Mouse (Mus musculus) intestine, embryonic 15.5 days (tissue): ENCODE measurements at regions not wholly inside any gene's neighbourhood (a gene's known extent, or its start where the extent isn't known, plus 50 kb on each side); places are given as distances from the start of the nearest gene placed in this dataset.

Experiments used
- ATAC-seq: fragments of 200-750 bp; cut with Nextera tagmentation; 2 replicates; pipeline ENCODE4 v1.8.0; 2017; ENCODE audit warnings: moderate TSS enrichment, moderate library complexity
- H3K27ac ChIP-seq: fragments of 300-500 bp; sonication (generic); 2 replicates; pipeline ENCODE4 v1.5.1; 2015; ENCODE audit warnings: mild to moderate bottlenecking, inconsistent platforms
- H3K27me3 ChIP-seq: fragments of 300-500 bp; sonication (generic); replicated peaks from 2 replicates; pipeline ENCODE4 v1.6.1; 2015; ENCODE audit warnings: inconsistent platforms
- H3K36me3 ChIP-seq: fragments of 300-500 bp; sonication (generic); 2 replicates; pipeline ENCODE4 v1.6.1; 2015; ENCODE audit warnings: inconsistent platforms
- H3K4me1 ChIP-seq: fragments of 300-500 bp; sonication (generic); replicated peaks from 2 replicates; pipeline ENCODE4 v1.6.1; 2015; ENCODE audit warnings: inconsistent platforms
- H3K4me2 ChIP-seq: fragments of 300-500 bp; sonication (generic); replicated peaks from 2 replicates; pipeline ENCODE4 v1.6.1; 2015; ENCODE audit warnings: mild to moderate bottlenecking, inconsistent platforms
- H3K4me3 ChIP-seq: fragments of 300-500 bp; sonication (generic); replicated peaks from 2 replicates; pipeline ENCODE4 v1.5.1; 2015; ENCODE audit warnings: inconsistent platforms
- H3K9ac ChIP-seq: fragments of 300-500 bp; sonication (generic); 2 replicates; pipeline ENCODE4 v1.6.1; 2015; ENCODE audit warnings: inconsistent platforms
- H3K9me3 ChIP-seq: fragments of 300-500 bp; sonication (generic); 2 replicates; pipeline ENCODE4 v1.6.1; 2016; ENCODE audit warnings: inconsistent platforms
- WGBS: fragments of 180-500 bp; shearing (Covaris S2); methylation state at CpG from one replicate; pipeline ENCODE4 v1.1.7; 2015; 5-methylcytosine and 5-hydroxymethylcytosine counted together

GRCm38 (mm10) chr6:135433753-135434152, 71.4 kb downstream of the Emp1 start:
- Histone ChIP-seq H3K4me2 (no peak overlapping the region), H3K9ac (no peak overlapping the region), H3K4me1 (no peaks in the 10 kb centered on the region), H3K36me3 (no peaks in the 10 kb centered on the region), H3K27ac (no peak overlapping the region), H3K9me3 (no peaks in the 10 kb centered on the region), H3K4me3 (no peak overlapping the region), H3K27me3 (no peaks in the 10 kb centered on the region)
- WGBS, result 63% methylated on average over 7 of the region's 7 CpGs
- ATAC-seq, result no peak

GRCm38 (mm10) chr6:135436315-135436714, 74.0 kb downstream of the Emp1 start:
- Histone ChIP-seq H3K9me3 (no peaks in the 10 kb centered on the region), H3K27ac (no peak overlapping the region), H3K4me1 (no peaks in the 10 kb centered on the region), H3K9ac (no peak overlapping the region), H3K27me3 (no peaks in the 10 kb centered on the region), H3K4me3 (no peak overlapping the region), H3K4me2 (no peak overlapping the region), H3K36me3 (no peaks in the 10 kb centered on the region)
- 74% methylated on average over 4 of the region's 4 CpGs for WGBS
- no peak for ATAC-seq

GRCm38 (mm10) chr6:135438271-135438670, 75.9 kb downstream of the Emp1 start:
- H3K27ac ChIP-seq, result no peak overlapping the region
- H3K9me3 ChIP-seq, result no peaks in the 10 kb centered on the region
- WGBS, result 96% methylated on average over 3 of the region's 3 CpGs
- H3K4me2 ChIP-seq, result no peak overlapping the region
- no peaks in the 10 kb centered on the region for H3K4me1 ChIP-seq
- no peak for ATAC-seq
- H3K36me3 ChIP-seq, result no peaks in the 10 kb centered on the region
- H3K4me3 ChIP-seq, result no peak overlapping the region
- no peaks in the 10 kb centered on the region for H3K27me3 ChIP-seq
- no peak overlapping the region for H3K9ac ChIP-seq

GRCm38 (mm10) chr6:135441126-135441871, 79.0 kb downstream of the Emp1 start:
- ATAC-seq, result no peak

DNA sequence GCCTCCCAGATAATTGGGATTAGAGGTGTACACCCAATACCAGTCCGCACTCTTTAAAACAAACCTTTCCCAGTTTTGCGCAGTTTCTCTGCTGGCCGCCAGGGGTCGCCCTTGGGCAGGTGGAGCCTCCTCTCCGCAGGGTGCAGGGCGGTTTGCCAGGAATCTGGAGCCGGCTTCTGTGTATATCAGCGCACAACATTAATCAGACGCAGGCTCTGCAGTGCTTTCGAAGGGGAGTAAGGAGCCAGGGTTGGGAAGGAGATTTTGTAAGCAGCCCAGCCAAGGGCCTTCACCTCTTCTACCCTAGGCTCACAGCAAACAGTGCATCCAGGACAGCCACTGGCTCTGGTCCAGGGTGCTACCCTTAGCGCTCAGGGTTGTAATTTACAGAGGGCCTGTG, 82.3 kb downstream of the Emp1 start:
- no peak overlapping the region for H3K4me3 ChIP-seq
- no peaks in the 10 kb centered on the region for H3K36me3 ChIP-seq
- peak overlapping the region; percentile 11 for H3K27ac ChIP-seq
- H3K9ac ChIP-seq, result no peak overlapping the region
- ATAC-seq, result peak; percentile 93
- no peaks in the 10 kb centered on the region for H3K27me3 ChIP-seq
- H3K4me2 ChIP-seq, result peak overlapping the region; percentile 39
- 4% methylated on average over 11 of the region's 11 CpGs for WGBS
- H3K4me1 ChIP-seq, result 0 out of 2 replicates have a peak, but pooled peaks cover 4% of the 10 kb centered on the region
- H3K9me3 ChIP-seq, result no peaks in the 10 kb centered on the region

More at GRCm38 (mm10) chr6:135441126-135441871, 79.0 kb downstream of the Emp1 start:
- Histone ChIP-seq H3K4me2 (no peak overlapping the region), H3K4me1 (0 out of 2 replicates have a peak, but pooled peaks cover 4% of the 10 kb centered on the region), H3K27me3 (no peaks in the 10 kb centered on the region), H3K9me3 (no peaks in the 10 kb centered on the region), H3K9ac (no peak overlapping the region), H3K36me3 (no peaks in the 10 kb centered on the region), H3K27ac (no peak overlapping the region), H3K4me3 (no peak overlapping the region)
- WGBS, result 68% methylated on average over 11 of the region's 11 CpGs

GRCm38 (mm10) chr6:135445070-135445469, 82.7 kb downstream of the Emp1 start:
- Histone ChIP-seq H3K4me1 (0 out of 2 replicates have a peak, but pooled peaks cover 4% of the 10 kb centered on the region), H3K27me3 (no peaks in the 10 kb centered on the region), H3K36me3 (no peaks in the 10 kb centered on the region), H3K4me2 (peak overlapping the region; percentile 39), H3K9ac (no peak overlapping the region), H3K4me3 (no peak overlapping the region), H3K27ac (peak overlapping the region; percentile 11), H3K9me3 (no peaks in the 10 kb centered on the region)
- no peak for ATAC-seq
- WGBS, result 36% methylated on average over 8 of the region's 8 CpGs

DNA sequence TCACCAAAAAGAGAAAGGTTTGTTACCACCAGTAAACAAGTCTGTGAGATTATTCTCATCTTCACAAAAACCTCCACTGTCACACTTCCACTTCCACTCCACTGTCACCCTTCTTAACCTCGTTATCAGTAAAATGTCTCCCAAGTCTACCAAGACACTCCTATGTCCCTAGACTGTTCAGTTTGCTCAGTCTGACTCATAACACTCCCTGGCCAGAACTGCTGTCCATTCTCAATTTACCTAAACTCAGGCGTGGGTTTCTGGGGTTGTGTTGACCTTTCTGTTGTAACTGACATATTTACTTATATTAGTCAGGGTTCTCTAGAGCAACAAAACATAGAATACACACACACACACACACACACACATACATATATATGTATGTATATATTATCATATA, 85.5 kb downstream of the Emp1 start:
- Histone ChIP-seq H3K27ac (no peak overlapping the region), H3K27me3 (no peaks in the 10 kb centered on the region), H3K36me3 (no peaks in the 10 kb centered on the region), H3K4me2 (no peak overlapping the region), H3K4me1 (0 out of 2 replicates have a peak, but pooled peaks cover 4% of the 10 kb centered on the region), H3K4me3 (no peak overlapping the region), H3K9me3 (no peaks in the 10 kb centered on the region), H3K9ac (no peak overlapping the region)
- WGBS, result 60% methylated on average over 2 of the region's 2 CpGs
- no peak for ATAC-seq

- no peaks in the 10 kb centered on the region for H3K36me3 ChIP-seq
- no peaks in the 10 kb centered on the region for H3K9me3 ChIP-seq
- 70% methylated on average over 5 of the region's 5 CpGs for WGBS
Observed at GRCm38 (mm10) chr6:135449228-135449627, 86.9 kb downstream of the Emp1 start.

DNA sequence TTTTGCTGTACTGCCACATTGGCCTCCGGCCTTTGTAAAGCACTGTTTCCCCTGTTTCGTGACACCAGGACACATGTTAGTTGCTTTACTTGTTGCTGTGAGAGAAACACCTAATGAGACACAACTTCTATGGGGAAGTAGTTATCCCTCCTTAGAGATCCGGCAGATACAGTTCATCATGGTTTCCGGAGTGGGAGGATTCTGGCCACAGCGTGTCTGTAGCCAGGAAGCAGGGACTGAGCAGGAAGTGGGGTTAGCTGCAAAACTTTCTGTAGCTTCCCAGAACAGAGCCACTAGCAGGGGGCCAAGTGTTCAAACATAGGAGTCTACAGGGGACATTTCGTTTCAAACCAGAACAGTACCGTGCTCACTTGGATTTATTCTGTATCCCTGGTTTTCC, 88.2 kb downstream of the Emp1 start:
- no peaks in the 10 kb centered on the region for H3K27me3 ChIP-seq
- H3K4me1 ChIP-seq, result no peaks in the 10 kb centered on the region
- no peak overlapping the region for H3K4me3 ChIP-seq
- no peaks in the 10 kb centered on the region for H3K36me3 ChIP-seq
- no peaks in the 10 kb centered on the region for H3K9me3 ChIP-seq
- 74% methylated on average over 7 of the region's 7 CpGs for WGBS
- H3K27ac ChIP-seq, result no peak overlapping the region
- H3K4me2 ChIP-seq, result no peak overlapping the region
- no peak for ATAC-seq
- no peak overlapping the region for H3K9ac ChIP-seq

More at GRCm38 (mm10) chr6:135449228-135449627, 86.9 kb downstream of the Emp1 start:
- H3K9ac ChIP-seq, result no peak overlapping the region
- no peak overlapping the region for H3K4me3 ChIP-seq
- H3K27me3 ChIP-seq, result no peaks in the 10 kb centered on the region
- H3K4me2 ChIP-seq, result no peak overlapping the region
- ATAC-seq, result no peak
- H3K4me1 ChIP-seq, result 0 out of 2 replicates have a peak, but pooled peaks cover 4% of the 10 kb centered on the region
- H3K27ac ChIP-seq, result no peak overlapping the region

DNA sequence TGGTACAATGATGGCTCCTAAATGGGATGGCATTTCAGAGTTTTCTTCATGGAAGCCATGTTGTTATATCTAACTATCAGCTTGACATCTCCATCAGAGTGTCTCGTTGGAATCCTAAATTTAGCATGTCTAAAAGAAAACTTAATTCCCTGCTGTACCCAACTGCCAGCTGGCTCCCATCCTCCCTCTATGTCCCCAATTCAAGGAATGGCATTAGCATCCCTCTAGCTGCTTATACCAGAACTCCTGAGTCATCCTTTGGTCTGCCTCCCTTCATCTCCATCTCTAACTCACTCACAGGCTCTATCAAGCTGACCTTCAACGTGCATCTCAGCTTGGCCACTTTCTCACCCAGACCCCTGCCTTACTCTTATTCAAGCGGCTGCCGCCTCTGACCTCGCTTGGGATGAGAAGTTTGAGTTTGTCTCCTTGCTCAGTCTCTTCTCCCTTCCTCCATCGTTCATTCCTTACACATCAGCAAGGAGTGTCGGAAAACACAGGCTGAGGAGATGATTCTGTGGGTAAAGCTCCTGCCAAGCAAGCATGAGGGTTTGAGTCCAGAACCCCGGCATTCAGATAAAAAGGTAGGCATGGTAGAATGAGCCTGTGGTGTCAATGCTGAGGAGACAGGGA, 88.9 kb downstream of the Emp1 start:
- no peaks in the 10 kb centered on the region for H3K36me3 ChIP-seq
- H3K27ac ChIP-seq, result no peak overlapping the region
- no peak overlapping the region for H3K4me3 ChIP-seq
- no peaks in the 10 kb centered on the region for H3K27me3 ChIP-seq
- ATAC-seq, result no peak
- WGBS, result 93% methylated on average over 8 of the region's 8 CpGs
- no peak overlapping the region for H3K4me2 ChIP-seq
- no peaks in the 10 kb centered on the region for H3K4me1 ChIP-seq
- no peaks in the 10 kb centered on the region for H3K9me3 ChIP-seq
- no peak overlapping the region for H3K9ac ChIP-seq

DNA sequence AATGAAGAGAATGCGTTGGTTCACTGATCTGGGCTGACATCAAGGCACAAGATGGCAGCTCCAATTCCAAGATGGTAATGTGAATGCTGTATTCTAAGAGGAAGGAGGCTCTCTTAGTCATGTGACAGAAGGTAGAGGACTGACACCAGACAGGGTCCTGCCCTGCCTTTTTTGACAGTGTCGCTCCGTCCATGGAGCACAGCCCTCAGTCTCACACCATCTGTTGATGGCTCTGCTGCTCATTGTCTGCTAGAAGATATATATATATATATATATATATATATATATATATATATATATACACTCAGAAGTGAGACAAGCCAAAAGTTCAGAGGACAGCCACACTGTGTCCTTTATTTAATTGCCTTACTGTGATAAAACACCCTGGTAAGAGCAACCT, 90.7 kb downstream of the Emp1 start:
- no peak overlapping the region for H3K4me2 ChIP-seq
- 93% methylated on average over 3 of the region's 3 CpGs for WGBS
- no peaks in the 10 kb centered on the region for H3K27me3 ChIP-seq
- no peak for ATAC-seq
- no peak overlapping the region for H3K4me3 ChIP-seq
- H3K9ac ChIP-seq, result no peak overlapping the region
- H3K27ac ChIP-seq, result no peak overlapping the region
- no peaks in the 10 kb centered on the region for H3K9me3 ChIP-seq
- H3K4me1 ChIP-seq, result no peaks in the 10 kb centered on the region
- H3K36me3 ChIP-seq, result no peaks in the 10 kb centered on the region

DNA sequence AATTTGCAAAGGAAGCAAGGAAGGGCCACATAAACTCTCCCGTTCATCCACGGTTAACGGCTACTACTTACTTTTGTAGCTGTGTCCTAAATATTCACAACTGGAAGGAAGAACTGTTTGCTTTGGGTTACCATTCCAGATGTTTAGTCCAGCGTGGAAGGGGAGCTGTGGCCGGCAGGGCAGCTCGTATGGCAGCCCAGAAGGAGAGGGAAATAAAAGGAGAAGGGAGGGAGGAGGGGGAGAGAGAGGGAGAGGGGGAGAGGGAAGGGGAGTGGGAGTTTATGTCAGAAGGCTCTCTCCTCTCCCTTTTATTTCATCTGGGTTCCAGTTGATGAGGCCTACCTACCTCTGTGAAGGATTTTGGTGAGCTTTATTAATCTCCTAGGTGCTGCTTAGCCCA, 110.2 kb downstream of the Emp1 start:
- WGBS, result 51% methylated on average over 6 of the region's 6 CpGs
- no peak for ATAC-seq
- Histone ChIP-seq H3K4me2 (no peak overlapping the region), H3K4me3 (no peak overlapping the region), H3K9me3 (no peaks in the 10 kb centered on the region), H3K27me3 (no peaks in the 10 kb centered on the region), H3K36me3 (no peaks in the 10 kb centered on the region), H3K4me1 (no peaks in the 10 kb centered on the region), H3K27ac (no peak overlapping the region), H3K9ac (no peak overlapping the region)

- H3K9ac ChIP-seq, result no peak overlapping the region
- ATAC-seq, result no peak
- WGBS, result 92% methylated on average over 4 of the region's 4 CpGs
- no peak overlapping the region for H3K27ac ChIP-seq
- H3K36me3 ChIP-seq, result no peaks in the 10 kb centered on the region
- no peaks in the 10 kb centered on the region for H3K27me3 ChIP-seq
- no peaks in the 10 kb centered on the region for H3K9me3 ChIP-seq
- H3K4me1 ChIP-seq, result no peaks in the 10 kb centered on the region
- no peak overlapping the region for H3K4me2 ChIP-seq
- H3K4me3 ChIP-seq, result no peak overlapping the region
Observed at GRCm38 (mm10) chr6:135473146-135473545, 110.8 kb downstream of the Emp1 start.
